Mouse (Mus musculus) monocyte, adult 2 months (primary cell): ENCODE data around the gene Usp10.

Source experiments
- DNase-seq, 2 experiments: peaks; one replicate each; pipeline ENCODE4 v3.0.0; 2022; ENCODE audit warnings: low spot score in 2 of 2, low read depth in 1 of 2

The Usp10 gene

DNA sequence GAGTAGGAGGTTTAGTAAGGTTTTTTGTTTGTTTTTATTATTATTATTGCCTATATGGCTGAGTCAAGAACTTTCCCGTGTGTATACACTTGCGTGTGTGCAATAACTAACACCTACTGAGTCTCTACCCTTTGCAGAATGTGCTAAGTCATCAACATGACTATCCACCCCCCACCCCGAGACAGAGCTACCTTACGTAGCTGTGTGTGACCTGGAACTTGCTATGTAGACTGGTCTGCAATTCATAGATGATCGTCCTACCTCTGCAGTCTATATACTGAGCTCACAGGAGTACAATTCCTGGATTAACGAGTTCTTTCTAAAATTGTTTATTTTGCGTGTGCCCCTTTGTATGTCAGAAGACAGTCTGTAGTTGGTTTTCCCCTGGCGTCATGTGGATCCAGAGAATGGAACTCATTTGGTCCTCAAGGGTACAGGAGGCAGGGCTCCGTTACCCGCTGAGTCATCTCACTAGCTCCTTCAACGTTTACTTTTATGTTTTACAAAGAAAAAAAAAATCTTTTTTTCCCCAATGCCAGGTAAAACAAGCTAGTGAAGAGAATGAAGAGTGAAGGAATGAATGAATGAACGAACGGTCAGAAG, at the start of gene Usp10:
TSS of gene Usp10 (plus strand) at position 417 of the 603 bp plus-strand sequence.
- DNase-seq = no peak

DNA sequence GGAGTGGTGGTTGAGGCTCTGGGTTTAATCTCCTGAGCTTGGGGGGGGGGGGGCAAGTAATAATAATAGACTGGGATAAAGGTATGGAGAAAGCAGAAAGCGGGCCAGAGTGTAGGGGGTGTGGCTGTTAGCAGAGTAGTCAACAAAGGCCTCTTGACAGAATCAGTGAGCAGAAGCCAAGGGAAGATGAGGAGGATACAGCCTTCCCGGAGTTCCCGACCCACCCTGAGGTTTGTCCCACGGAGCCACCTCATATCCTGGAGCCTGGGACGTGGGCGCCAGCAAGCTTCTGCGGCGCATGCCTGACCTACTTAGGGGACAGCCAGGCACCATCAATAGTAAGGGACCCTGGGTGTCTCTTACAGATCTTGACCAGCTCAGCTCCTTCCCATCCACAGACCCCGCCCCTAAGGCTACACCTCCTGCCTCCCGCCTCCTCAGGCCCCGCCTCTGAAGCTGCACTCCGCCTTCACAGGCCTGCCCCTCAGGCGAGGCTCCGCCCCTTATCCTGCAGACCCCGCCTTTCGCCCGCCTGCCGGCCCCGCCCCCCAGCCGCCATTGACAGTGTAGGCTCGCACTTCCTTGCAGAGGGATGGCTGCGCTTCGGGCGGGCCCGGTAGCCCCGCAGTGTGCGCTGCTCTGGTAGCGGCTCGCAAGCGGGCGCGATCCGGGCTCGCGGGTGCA, 48.3 kb upstream of the Usp10 start, which contains the start of gene Klhl36:
TSS of gene Klhl36 (plus strand) at position 561 of the 684 bp plus-strand sequence.
- DNase-seq = peak; percentile 93 to 98

DNA sequence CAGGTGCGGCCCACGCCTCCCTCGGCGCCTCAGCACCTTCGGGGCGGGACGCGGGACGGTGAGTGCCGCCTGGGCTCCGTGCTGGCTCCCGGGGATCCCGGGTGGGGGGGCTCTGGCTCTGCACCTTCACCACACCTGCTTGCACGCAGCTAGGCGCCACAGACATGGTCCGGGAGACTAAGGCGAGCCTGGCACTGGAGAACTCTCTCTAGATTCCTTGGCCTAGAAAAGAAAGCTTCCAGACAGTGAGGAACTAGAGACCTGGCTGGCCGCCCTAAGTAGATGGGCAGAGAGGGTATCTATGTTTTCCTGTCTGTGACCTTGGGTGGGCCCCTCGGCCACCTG, 47.8 kb upstream of the Usp10 start:
- no peak for DNase-seq

DNA sequence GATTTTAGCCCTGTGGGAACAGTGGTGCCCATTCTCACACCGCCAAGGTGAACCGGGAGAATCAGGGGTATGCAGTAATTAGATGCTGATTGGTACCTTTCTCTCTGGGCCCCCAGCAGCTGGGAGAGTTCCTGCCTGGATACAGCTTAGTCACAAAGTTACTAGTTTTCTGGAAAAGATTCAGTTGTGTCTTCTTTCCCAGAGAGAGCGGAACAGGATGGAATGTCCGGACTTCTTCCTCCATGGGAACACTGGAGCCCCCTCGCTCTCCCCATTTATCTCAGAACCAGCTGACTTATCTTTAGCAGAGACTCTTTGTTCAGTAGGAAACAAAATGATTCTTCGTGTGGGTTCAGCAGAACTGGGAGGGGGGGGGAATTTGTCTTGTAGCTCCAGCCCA, 47.4 kb upstream of the Usp10 start:
- DNase-seq = no peak

DNA sequence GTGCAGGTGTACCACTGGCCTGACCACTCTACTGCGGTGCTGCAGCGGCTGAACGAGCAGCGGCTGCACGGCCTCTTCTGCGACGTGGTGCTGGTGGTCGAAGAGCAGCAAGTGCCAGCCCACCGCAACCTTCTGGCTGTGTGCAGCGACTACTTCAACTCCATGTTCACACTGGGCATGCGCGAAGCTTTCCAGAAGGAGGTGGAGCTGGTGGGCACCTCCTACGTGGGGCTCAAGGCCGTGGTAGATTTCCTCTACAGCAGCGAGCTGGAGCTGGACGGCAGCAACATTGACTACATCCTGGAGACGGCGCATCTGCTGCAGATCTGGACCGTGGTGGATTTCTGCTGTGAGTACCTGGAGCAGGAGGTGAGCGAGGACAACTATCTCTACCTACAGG, 40.5 kb upstream of the Usp10 start:
- DNase-seq = no peak

DNA sequence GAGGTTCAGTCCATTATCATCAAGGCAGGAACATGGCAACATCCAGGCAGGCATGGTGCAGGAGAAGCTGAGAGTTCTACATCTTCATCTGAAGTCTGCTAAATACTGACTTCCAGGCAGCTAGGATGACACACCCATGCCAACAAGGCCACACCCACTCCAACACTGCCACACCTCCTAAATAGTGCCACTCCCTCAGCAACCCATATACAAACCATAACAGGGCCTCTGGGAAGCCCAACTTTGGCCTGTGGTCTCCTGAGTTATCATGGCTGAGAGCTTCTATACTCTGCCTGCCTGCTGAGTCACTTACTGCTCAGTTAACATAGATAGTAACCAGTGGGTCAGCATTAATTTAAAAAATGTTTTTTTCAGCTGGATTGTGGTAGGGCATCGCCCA, 37.0 kb upstream of the Usp10 start:
- no peak for DNase-seq

DNA sequence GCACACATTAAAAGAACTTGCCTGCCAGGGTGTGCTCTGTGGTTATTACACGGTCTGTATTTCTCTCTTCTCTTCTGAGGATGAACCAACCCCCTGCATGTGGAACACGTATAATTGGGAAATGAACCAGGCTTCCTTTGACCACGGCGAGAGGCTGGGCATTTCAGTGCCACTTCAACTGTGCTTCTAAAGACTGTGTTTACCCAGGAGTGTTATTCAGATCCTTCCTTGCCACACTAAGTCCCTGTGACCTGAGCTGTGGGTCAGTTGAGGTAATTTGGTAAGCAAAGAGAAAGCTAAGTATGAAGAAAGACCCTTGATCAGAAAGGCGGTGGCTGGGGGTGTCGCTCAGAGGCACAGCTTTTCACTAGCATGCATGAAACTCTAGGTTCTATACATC, 28.9 kb upstream of the Usp10 start:
- DNase-seq = no peak

DNA sequence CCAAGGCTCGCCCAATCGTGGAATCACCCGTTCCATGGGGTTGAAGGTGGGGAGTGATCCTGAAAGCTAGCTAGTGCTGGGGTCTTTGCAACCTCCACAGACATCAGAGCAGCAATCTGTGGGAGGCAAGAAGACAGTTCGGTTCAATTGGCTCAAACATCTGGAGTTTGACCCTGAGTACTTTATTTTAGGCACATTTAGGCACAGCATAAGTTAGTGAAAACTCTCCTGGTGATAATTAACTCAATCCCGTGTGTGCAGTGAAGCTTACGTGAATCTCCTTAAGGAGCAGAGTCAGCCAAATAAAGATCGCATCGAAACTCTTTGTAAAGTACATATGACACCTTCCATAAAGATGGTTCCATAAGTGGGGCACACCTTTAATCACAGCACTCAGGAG, 28.2 kb upstream of the Usp10 start:
- DNase-seq = no peak

DNA sequence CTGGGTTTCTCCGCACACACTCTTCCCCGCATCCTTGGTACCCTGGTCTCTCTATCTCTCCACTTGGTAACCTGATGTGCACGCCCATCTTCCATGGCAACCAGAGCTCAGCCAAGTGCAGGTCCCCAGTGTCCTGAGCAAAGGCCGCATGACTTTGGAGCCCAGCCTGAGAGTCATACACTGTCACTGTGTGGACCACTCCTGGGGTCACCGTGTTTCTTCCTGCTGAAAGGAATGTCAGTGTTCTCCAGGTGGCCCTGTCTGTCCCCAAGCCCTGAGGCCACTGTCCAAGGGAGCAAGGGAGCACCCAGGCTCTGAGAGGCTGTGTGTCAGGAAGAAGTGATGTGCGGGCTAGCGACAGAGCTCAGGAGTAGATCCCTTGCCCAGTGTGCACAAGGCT, 26.9 kb upstream of the Usp10 start:
- no peak for DNase-seq

DNA sequence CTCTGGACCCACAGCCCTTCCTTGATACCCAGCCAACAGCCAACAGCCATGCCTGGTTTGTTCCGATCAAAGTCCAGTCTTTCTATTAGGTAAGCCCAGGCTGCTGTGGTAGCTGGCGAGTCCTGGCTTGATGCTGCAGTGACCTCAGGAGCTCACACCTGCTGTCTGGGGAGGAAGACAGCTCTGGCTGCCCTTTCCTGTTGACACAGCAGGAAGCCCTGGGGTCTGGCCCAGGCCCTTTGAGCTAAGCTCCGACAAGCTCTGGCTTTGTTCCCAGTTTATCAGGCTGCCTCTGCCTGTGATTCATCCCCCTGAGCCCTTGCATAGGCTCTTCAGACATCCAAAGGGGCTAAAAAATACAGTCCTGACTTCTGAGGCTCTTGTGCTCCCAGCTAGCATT, 24.5 kb upstream of the Usp10 start:
- no peak for DNase-seq

DNA sequence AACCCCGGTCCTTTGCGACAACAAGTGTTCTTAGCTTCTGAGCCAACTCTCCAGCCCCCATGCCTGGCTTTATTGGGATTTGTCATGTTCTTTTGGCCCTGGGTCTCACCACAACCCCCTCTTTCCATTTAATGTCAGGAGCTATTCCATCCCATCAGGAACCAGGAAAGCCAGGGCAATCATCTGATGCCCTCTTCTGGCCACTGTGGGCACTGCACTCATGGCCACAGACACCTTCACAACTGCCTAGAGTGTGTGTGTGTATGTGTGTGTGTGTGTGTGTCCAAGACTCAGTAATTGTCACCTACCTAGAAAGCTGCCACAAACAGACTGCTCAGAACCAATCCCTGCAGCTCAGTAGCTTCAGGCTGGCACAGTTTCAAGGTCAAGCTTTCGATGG, 23.0 kb upstream of the Usp10 start:
- DNase-seq = peak in 1 of 2 experiments; percentile 22

DNA sequence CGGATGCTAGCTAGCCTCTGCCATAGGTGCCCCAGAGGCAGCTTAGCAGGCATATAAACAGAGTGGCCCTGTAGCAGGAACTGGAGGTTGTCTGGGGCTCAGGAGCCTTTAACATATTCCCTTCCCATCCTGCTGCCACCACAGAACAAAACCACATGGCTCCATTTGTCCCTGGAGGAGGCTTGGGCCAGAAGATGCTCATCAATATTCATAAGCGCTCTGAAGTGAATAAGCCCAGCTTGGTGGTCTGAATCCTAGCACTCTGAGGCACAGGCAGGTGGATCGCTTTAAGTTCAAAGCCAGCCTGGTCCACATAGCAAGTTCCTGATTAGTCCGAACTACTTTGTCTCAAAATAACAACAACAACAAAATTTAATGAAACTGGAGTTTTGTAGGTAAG, 22.1 kb upstream of the Usp10 start:
- no peak for DNase-seq

DNA sequence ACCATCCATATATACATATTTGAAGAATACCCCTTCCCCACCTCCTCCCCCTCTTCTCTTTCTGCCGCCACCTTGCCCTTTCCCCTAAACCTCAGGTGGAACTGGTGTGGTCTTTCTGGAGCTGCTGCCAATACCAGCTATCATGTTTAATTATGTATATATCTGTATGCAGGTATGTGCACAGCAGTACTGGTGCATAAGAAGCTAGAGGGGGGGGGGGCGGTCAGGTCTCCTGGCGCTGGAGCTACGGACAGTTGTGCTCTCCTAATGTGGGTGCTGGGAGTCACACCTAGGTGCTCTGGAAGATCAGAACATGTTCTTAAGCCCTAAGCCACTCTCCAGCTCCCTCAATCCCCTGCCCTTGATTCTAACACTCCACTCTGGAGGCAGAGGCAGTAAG, 13.1 kb upstream of the Usp10 start:
- no peak for DNase-seq

DNA sequence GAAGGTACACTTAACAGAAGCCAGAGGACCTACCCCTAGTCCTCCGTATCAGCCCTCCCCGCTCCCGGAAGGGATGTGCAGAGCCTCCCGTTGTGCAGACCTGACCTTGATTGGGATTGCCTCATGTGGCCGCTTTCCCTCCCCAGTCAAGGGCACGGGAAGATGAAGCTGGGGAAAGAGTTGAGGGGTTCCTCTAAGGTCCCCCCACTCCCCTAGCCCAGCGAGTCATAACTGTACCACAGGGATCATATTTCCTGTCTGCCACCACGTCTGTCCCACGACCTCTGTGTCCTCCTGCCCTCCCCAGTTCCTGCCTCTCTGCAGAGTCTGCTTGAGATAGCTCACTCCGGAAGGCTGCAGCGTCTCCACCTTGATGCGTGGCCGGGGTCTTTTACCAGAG, 12.2 kb upstream of the Usp10 start:
- DNase-seq = no peak

DNA sequence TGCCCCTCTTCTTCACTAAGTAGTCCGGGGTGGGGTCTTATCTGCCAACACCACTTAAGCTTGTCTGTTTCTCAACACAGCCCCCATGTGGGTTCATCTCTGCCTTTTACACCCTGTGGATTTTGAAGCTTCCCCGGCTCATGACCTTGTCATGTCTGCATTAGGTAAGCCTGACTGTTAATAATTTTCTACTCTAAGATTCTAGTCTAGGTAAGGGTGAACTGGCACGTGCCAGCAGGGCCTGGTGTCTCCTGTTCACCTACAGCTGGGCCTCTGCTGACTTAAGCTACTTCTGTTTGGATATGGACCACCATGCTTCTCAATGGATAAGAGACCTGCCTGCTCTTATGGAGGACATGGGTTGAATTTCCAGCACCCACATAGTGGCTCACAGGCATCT, 8.8 kb upstream of the Usp10 start:
- no peak for DNase-seq

DNA sequence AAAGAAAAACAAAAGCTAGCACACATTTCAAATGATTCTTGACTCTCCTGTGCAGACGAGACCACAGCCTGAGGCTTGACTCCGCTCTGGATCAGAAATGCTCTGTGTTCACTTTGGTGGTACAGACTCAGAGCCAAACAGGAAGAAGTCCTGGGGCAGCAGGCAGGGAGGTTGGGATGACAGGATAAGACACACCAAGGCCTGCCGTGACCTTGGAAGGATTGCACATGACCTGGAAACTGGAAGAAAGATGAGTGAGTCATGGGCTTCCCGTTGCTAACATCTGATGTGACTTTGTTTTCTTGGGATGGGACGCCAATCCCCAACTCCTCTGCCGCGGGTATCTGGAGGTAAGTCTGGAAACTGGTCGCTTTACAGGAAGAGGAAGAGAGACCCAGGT, 8.2 kb upstream of the Usp10 start:
- no peak for DNase-seq

DNA sequence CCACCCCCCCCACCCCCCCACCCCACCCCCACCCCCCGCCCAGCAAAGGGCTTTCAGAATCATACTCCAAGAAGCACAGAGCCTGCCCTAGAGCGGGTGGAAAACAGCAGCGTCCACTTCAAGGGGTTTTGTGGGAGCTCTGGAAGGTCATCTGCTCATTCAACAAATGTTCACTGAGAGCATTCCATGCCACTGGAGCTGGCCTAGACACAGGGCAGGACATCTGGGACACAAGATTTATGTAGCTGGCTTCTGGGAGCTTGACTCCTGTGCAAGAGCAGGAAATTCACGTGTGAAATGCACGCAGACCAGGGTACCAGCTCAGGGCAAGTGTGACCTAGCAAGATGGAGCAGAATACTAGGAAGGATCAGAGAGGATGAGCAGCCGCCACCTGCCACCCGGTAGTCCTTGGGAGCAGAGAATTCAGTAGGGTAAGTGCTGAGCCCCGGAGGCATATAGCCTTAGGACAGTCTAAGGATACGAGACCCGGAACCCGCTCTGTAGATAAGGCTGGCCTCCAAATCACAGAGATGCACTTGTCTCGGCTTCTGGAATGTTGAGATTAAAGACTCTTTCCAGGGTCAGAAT, 5.7 kb upstream of the Usp10 start:
- DNase-seq = no peak

DNA sequence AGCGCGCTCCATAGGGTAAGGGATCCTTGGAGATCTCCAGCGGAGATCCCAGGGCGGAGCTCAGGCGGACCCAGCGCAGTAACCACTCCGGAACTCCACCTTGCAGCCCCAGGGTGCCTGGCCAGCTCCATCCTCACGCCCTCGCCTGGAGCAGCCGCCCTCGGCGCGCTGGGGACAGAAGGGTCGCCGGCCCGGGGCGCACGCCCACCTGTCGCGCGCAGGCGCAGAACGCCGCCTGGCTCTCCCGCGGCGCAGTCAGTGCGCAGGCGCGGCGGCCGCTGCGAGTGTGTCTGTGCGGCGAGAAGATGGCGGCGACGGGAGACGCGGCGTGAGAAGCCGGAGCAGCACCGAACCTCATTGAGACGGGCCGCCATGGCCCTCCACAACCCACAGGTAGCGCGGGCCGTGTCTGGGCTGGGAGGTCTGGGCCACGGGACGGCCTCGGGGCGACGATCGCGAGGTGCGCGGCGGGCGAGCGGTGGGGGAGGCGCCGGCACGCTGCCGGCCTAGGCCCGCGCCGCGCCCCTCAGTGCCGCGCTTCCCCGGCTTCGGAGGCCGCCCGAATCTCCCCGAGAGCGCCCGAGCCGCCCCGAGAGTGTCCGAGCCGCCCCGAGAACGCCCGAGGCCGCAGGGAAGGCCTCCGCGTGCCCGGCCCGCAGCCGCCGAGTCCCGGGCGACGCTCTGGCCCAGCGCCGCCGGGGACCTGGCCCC, 542 bp downstream of the Usp10 start, which contains the start of gene Gm20388:
TSS of gene Gm20388 (plus strand) at position 295 of the 711 bp plus-strand sequence.
- DNase-seq = peak; percentile 73 to 88

DNA sequence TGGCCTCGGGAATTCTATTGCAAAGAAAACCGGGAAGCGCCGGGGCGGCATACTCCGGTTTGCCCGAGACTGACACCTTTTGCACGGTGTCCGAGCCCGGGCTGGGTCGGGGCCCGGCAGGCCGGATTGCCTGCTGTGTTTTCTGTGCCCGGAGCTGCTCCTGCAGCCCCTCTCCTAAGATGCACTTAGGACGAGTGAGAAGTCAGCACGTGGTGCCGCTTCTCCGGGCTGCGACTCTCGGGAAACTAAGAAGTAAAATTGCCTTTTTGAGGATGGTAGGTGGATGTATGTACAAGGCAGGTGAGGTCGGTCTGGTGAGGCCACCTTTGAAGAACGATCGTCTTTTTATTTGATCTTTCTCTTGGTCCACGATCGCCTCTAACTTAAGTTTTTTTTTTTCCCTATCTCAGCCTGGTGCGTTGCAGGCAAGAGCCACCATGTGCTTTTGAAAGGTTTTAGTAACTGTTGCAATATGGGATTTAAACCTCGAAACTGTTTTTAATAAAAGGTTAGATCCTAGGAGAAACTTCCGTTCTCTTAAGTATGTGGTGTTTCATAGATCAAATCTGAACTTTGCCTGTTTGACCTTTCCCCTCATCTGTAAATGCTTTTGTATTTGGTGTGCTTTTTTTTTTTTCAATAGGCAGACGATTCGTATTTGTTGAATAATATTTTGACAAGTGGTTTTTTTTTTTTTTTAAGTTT, 1.2 kb downstream of the Usp10 start:
- DNase-seq = no peak

DNA sequence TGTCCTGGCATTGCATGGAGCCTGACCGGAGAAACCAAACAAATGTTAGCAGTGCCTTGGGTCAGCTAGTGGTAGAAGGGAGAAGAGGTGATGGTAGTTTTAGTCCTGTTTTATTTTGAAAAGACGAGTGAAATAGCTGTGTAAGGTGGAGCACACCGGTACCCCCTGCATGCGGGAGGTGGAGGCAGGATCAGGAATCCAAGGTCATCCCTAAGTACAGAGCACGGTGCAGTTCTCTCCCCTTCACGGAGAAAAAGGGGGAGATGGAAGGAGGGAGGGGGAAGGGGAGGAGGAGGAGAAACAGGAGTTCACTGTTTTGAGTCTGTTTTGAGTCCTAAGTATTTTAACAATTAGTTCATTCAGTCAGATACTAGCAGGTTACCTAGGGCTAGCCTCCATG, 2.5 kb downstream of the Usp10 start:
- DNase-seq = no peak

DNA sequence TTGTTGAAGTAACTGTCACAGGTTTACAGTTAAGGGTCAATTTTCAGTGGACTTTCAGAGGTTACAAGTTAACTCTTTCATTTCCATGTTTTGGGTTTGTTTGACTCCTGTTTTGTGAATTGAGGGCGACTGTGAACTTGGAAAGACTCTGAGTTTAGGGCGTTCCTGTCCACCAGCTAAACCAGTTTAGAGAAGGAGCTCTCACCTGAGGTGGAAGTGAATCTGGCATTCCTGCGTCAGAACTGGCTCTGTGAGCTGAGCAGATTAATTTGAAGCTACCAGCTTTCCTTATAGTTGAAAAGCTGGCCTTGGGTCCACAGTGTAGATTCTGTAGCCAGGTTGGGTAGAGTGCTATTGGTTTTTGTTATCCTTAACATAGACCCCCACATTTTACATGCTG, 3.0 kb downstream of the Usp10 start:
- DNase-seq = no peak

DNA sequence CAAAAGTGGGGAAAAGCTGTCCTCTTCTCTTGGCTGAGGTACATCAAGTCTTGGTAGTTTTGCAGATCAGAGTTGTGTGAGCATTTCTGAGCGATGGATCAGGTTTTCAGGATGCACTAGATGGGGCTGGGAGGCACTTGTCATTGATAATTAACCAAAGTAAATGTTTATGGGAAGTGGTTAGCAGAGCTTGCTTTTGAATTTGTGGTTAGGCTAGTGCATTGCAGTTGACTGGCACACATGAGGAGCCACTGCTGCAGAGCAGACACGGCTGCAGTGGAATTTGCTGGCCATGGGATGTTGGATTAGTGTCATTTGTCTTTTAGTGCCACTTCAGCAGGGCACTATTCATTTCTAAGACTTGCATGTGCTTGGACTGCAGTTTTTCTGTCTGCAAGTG, 4.0 kb downstream of the Usp10 start:
- no peak for DNase-seq
